Mouse (Mus musculus): ENCODE data around the gene Fibcd1.

DNA sequence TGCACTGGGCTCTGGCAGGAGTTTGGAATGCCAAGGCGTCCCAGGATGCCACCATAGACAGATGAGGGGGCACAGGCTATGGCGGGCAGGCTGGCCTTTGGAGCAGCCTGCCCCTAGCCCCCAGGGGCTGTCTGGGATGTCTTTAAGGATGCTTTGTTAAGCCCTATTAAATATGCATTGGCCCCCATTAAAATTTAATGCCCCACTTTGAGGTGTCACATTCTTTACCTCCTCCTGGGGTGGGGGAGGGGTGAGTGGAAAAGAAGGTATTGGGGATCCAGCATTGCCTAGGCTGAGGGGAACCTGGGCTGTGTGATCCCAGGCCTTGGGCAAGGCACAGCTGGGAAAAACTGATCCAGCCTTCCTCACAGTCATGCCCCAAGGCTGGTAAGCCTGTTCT lies 20.0 kb upstream of the Fibcd1 start:
- TF ChIP-seq POLR2A (IDR thresholded peaks at IDR 0.05; ENCODE audit: low read depth, low read length), result no peak
- no peak for TF ChIP-seq CTCF (IDR thresholded peaks at IDR 0.05; ENCODE audit: extremely low read depth, insufficient read length, insufficient replicate concordance, low read depth, low read length)

All from small intestine, adult 2 months (tissue).